Mouse (Mus musculus): ENCODE measurements around the gene Psrc1. TPM values are rescaled to one million over a fixed set of nuclear protein-coding genes. Genes with fewer than 3 reads are reported as not detected.

The Psrc1 gene
- polyA plus RNA-seq, 1 experiment from 2014 or later = 41.0 TPM

- Histone ChIP-seq H3K4me2 (replicated peaks) (peak overlapping the region; percentile 70), H3K4me1 (peaks cover 78% of the 10 kb centered on the region), H3K9me3 (replicated peaks) (peaks cover 5% of the 10 kb centered on the region; the same call in 1 of the 2 replicates), H3K36me3 (peaks cover 58% of the 10 kb centered on the region), H3K27me3 (peaks cover 4% of the 10 kb centered on the region), H3K4me3 (peak overlapping the region; percentile 38), H3K9ac (peak overlapping the region; percentile 77), H3K27ac (peak overlapping the region; percentile 99)
- 19% methylated on average over 8 of the region's 8 CpGs for WGBS
- ATAC-seq (ENCODE audit: low FRiP score) = peak; percentile 65
These were observed 28.1 kb downstream of the Psrc1 start for GRCm38 (mm10) chr3:108411754-108412121.

DNA sequence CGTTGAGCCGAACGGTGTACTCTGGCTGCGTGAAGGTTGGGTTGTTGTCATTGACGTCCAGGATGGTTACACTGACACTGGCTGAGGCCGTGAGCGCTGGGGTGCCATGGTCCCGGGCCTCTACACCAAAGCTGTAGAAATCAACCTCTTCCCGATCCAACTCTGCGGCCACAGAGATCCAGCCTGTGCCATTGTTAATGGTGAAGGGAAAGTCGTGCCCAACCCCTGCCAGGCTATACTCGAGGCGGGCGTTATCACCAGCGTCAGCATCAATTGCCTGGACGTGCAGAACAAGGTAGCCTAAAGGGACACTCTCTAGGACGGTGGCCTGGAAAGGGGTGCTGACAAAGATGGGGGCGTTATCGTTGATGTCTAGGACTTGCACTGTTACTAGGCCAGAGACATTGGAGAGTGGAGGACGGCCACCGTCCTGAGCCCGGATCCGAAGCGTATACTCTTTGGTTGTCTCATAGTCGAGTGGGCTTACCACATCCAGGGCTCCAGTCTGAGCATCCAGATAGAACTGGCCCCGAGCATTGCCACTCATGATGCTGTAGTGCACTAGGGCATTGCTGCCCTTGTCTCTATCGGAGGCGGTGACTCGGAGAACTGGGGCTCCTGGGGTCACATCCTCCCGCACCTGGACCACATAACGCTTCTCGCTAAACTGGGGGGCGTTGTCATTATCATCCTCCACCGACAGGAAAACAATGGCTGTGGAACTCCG, 30.2 kb downstream of the Psrc1 start:
- no peak for ATAC-seq (ENCODE audit: low FRiP score)
- peak overlapping the region; percentile 85 for H3K4me2 ChIP-seq (replicated peaks)
- H3K9ac ChIP-seq = peak overlapping the region; percentile 24; the same call in 1 of the 2 replicates
- H3K4me3 ChIP-seq = peak overlapping the region; percentile 87
- H3K27ac ChIP-seq = no peak overlapping the region
- peaks cover 62% of the 10 kb centered on the region for H3K4me1 ChIP-seq
- peaks cover 5% of the 10 kb centered on the region; the same call in 1 of the 2 replicates for H3K9me3 ChIP-seq (replicated peaks)
- H3K36me3 ChIP-seq = peaks cover 43% of the 10 kb centered on the region
- 96% methylated on average over 35 of the region's 35 CpGs for WGBS
- peaks cover 9% of the 10 kb centered on the region for H3K27me3 ChIP-seq

DNA sequence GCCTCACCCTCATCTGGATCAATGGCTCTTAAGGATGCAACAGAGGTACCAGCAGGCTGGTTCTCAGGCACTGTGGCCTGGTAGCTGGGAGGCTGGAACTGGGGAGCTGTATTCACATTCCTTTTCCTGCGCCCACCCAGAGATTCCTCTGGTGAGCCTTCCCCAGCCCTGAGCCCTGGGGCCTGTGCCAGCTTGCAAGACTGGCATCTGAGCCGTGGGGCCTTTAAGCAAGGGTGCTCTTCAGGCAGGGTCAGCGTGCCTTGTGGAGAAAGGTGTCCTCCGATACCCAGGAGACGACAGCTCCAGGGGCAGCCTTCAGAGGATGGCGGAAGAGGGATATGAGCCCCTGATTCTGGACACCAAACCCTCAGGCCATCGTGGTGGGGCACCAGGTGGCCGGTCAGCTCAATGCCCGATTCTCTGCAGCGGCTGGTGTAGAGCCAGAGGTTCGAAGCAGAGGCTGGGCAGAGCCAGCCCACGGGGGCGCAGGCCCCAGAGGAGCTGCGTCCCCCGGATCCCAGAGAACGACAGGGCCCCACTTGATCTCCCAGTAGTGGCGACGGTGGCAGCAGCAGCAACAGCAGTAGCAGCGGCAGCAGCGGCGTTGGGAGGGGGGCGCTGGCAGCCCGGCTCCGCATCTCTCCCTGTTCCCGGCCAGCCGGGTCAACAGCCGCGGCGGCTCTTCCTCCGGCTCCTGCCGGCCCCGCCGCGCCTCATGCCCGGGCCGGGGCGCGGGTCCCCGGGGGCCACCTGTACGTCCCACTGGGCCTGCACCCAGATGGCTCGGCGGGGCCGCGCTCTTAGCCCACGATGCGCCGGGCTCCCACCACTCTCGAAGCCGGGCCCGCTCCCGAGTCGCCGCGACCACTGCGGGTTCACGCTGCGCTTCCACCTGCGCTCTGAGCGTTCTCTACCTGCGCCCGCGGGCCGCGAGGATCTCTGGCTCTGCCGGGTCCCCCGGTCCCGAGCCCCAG, 31.5 kb downstream of the Psrc1 start, which contains the start of gene Celsr2:
TSS of gene Celsr2 (minus strand) at position 696 of the 974 bp plus-strand sequence.
- Histone ChIP-seq H3K27ac (peak within 1 kb of the TSS; percentile 90), H3K27me3 (peaks cover 9% of the 10 kb centered on the region), H3K4me3 (peak within 1 kb of the TSS; percentile 87), H3K4me2 (replicated peaks) (peak within 1 kb of the TSS; percentile 85), H3K9ac (peak within 1 kb of the TSS; percentile 98), H3K9me3 (replicated peaks) (peaks cover 5% of the 10 kb centered on the region; the same call in 1 of the 2 replicates), H3K36me3 (peaks cover 35% of the 10 kb centered on the region), H3K4me1 (peaks cover 48% of the 10 kb centered on the region)
- peak; percentile 10 for ATAC-seq (ENCODE audit: low FRiP score)
- WGBS = 3% methylated on average over 65 of the region's 67 CpGs

GRCm38 (mm10) chr3:108415831-108416223, 32.2 kb downstream of the Psrc1 start:
- H3K4me3 ChIP-seq = peak overlapping the region; percentile 87
- H3K36me3 ChIP-seq = peaks cover 30% of the 10 kb centered on the region
- H3K27ac ChIP-seq = peak overlapping the region; percentile 90
- peaks cover 5% of the 10 kb centered on the region; the same call in 1 of the 2 replicates for H3K9me3 ChIP-seq (replicated peaks)
- H3K4me2 ChIP-seq (replicated peaks) = peak overlapping the region; percentile 85
- peaks cover 42% of the 10 kb centered on the region for H3K4me1 ChIP-seq
- peak overlapping the region; percentile 98 for H3K9ac ChIP-seq
- H3K27me3 ChIP-seq = peaks cover 9% of the 10 kb centered on the region
- ATAC-seq (ENCODE audit: low FRiP score) = peak; percentile 73
- WGBS = under 1% methylated on average over 42 of the region's 48 CpGs

DNA sequence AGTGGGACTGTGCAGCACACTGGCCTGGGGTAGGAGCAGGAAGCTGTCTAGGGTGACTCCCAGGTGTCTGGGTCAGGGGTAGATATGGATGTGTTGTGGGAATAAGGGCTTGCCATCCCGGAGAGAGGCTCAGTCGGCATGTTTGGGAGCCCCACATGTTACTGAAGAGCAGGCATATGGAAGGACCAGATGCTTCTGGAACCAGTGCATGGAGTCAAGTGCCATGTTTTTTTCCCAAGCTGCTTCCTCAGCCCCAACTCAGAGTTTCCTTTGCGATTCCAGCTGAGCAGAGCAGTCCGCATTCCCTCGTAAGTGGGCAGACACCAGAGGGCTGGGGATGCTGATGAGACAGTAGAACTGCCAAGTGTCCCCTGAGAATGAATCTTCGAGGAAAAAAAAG, 39.4 kb downstream of the Psrc1 start:
- peaks cover 27% of the 10 kb centered on the region for H3K36me3 ChIP-seq
- peak overlapping the region; percentile 50; the same call in 1 of the 2 replicates for H3K4me2 ChIP-seq (replicated peaks)
- no peak overlapping the region for H3K4me3 ChIP-seq
- H3K4me1 ChIP-seq = peaks cover 49% of the 10 kb centered on the region
- ATAC-seq (ENCODE audit: low FRiP score) = no peak
- peak overlapping the region; percentile 83 for H3K27ac ChIP-seq
- no peaks in the 10 kb centered on the region for H3K27me3 ChIP-seq
- 30% methylated on average over 6 of the region's 6 CpGs for WGBS
- peak overlapping the region; percentile 56; the same call in 1 of the 2 replicates for H3K9ac ChIP-seq
- no peaks in the 10 kb centered on the region for H3K9me3 ChIP-seq (replicated peaks)

GRCm38 (mm10) chr3:108423844-108424801, 40.5 kb downstream of the Psrc1 start:
- H3K36me3 ChIP-seq = peaks cover 38% of the 10 kb centered on the region
- 21% methylated on average over 11 of the region's 11 CpGs for WGBS
- peak overlapping the region; percentile 50 for H3K4me2 ChIP-seq (replicated peaks)
- peaks cover 53% of the 10 kb centered on the region for H3K4me1 ChIP-seq
- peak; percentile 72 for ATAC-seq (ENCODE audit: low FRiP score)
- H3K27me3 ChIP-seq = no peaks in the 10 kb centered on the region
- H3K9ac ChIP-seq = peak overlapping the region; percentile 56
- peak overlapping the region; percentile 10 for H3K4me3 ChIP-seq
- no peaks in the 10 kb centered on the region for H3K9me3 ChIP-seq (replicated peaks)
- H3K27ac ChIP-seq = peak overlapping the region; percentile 83

DNA sequence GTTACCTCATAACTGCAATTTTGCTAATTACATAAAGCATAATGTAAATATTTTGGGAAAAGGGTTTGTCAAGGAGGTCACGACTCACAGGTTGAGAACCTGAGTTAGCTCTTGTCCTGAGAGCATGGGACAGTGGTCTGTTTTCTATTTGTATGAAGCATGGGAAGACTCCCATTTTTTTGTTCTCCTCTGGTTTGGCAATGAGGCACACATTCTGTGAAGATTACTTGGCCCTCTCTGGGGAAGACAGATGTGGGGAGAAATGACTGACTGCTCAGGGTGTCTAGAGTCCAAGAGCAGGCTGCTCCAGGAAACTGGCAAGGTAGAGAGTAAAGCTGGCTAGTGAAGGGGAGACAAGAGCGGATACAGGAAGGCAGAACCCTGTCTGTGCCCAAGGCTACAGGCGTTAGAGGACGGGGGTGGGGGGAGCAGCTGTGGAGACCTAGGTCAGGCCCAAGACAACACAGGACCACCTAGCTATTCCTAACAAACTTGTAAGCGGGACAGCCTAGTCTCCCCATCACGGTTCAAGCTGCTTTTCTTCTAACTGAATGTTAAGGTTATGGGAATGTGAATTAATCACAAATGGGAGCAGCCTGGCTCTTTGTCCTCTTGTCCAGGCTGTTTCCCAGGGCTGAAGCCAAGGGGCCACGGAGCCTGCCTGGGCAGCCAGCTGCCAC, 41.4 kb downstream of the Psrc1 start:
- Histone ChIP-seq H3K4me2 (replicated peaks) (no peak overlapping the region), H3K27me3 (no peaks in the 10 kb centered on the region), H3K9ac (no peak overlapping the region), H3K9me3 (replicated peaks) (no peaks in the 10 kb centered on the region), H3K4me3 (no peak overlapping the region), H3K36me3 (peaks cover 46% of the 10 kb centered on the region), H3K27ac (peak overlapping the region; percentile 83), H3K4me1 (peaks cover 53% of the 10 kb centered on the region)
- peak; percentile 26; the same call in 1 of the 2 replicates for ATAC-seq (ENCODE audit: low FRiP score)
- WGBS = 43% methylated on average over 7 of the region's 7 CpGs

- Histone ChIP-seq H3K9ac (no peak overlapping the region), H3K36me3 (peaks cover 49% of the 10 kb centered on the region), H3K27me3 (no peaks in the 10 kb centered on the region), H3K4me3 (no peak overlapping the region), H3K4me2 (replicated peaks) (no peak overlapping the region), H3K27ac (peak overlapping the region; percentile 83), H3K9me3 (replicated peaks) (no peaks in the 10 kb centered on the region), H3K4me1 (peaks cover 53% of the 10 kb centered on the region)
- no peak; the same call in 1 of the 2 replicates for ATAC-seq (ENCODE audit: low FRiP score)
- 65% methylated on average over 6 of the region's 6 CpGs for WGBS
These were observed 42.0 kb downstream of the Psrc1 start for GRCm38 (mm10) chr3:108425624-108426018.

DNA sequence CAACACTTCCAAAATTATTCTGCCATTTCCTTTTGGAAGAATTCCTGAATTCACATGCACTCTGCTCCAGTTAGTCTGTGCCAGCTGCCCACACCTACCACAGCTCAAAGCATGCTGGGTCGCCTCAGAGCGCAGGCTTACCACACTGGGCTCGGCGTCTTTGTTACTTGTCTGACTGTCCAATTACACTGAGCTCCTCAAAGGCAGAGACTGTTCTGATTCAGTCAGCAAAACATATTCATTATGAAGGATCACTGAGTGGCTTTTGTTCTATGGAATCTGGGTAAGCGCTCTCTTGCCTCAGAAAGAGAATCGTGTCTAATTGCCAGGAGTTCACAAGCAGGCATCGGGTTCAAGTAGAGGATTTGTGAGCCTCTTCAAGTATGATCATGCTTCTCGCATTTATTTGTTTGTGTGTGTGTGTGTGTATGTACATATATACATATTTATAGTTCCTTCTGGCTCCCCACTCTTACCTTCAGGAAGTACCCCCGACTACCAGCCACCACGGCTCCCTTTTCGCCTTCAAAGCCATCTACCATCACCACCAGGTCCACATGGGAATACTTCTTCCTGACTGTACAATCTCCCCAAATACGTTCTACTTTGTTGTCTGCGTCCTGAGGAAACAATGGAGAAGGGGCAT, 49.0 kb downstream of the Psrc1 start:
- Histone ChIP-seq H3K27ac (peak overlapping the region; percentile 87), H3K36me3 (peaks cover 55% of the 10 kb centered on the region), H3K4me2 (replicated peaks) (0 out of 2 replicates have a peak overlapping the region, but pooled peaks have one; percentile 0), H3K4me3 (no peak overlapping the region), H3K27me3 (no peaks in the 10 kb centered on the region), H3K9ac (no peak overlapping the region), H3K9me3 (replicated peaks) (no peaks in the 10 kb centered on the region), H3K4me1 (peaks cover 56% of the 10 kb centered on the region)
- 34% methylated on average over 13 of the region's 13 CpGs for WGBS
- ATAC-seq (ENCODE audit: low FRiP score) = peak; percentile 42; the same call in 1 of the 2 replicates

GRCm38 (mm10) chr3:108433188-108433880, 49.7 kb downstream of the Psrc1 start:
- 18% methylated on average over 18 of the region's 18 CpGs for WGBS
- Histone ChIP-seq H3K4me1 (peaks cover 56% of the 10 kb centered on the region), H3K27ac (peak overlapping the region; percentile 87), H3K9ac (no peak overlapping the region), H3K4me2 (replicated peaks) (peak overlapping the region; percentile 0; the same call in 1 of the 2 replicates), H3K36me3 (peaks cover 50% of the 10 kb centered on the region), H3K9me3 (replicated peaks) (no peaks in the 10 kb centered on the region), H3K27me3 (no peaks in the 10 kb centered on the region), H3K4me3 (no peak overlapping the region)
- peak; percentile 94 for ATAC-seq (ENCODE audit: low FRiP score)

Measured in hindbrain, embryonic 12.5 days (tissue).